Mouse (Mus musculus) ES-E14 (cell line): ENCODE measurements at regions not wholly inside any gene's neighbourhood (a gene's known extent, or its start where the extent isn't known, plus 50 kb on each side); places are given as distances from the start of the nearest gene placed in this dataset.

Experiments used
- DNase-seq: peaks from one replicate; pipeline ENCODE4 v3.0.0-alpha.2; 2013; ENCODE audit warnings: low read depth, low spot score
- H3K27ac ChIP-seq: 2 replicates; pipeline ENCODE4 v1.5.1; 2012; ENCODE audit warnings: low read depth, mild to moderate bottlenecking, low read length, moderate library complexity, mixed read lengths; ENCODE audit not compliant: poor library complexity, insufficient read depth, severe bottlenecking
- H3K36me3 ChIP-seq: 2 replicates; pipeline ENCODE4 v1.6.1; 2012; ENCODE audit warnings: mild to moderate bottlenecking, low read length, moderate library complexity, mixed read lengths; ENCODE audit not compliant: control insufficient read depth, poor library complexity, insufficient read depth, severe bottlenecking
- H3K4me1 ChIP-seq, 2 experiments: fragments of 150-350 bp in 1 of 2; sonication (generic) in 1 of 2; 2 replicates each; pipeline ENCODE4 v1.6.1; 2012; ENCODE audit warnings: low read length in 2 of 2, mild to moderate bottlenecking in 1 of 2, mixed read lengths in 1 of 2; ENCODE audit not compliant: control insufficient read depth in 2 of 2, insufficient read depth in 2 of 2, poor library complexity in 1 of 2
- H3K4me3 ChIP-seq, 2 experiments: fragments of 150-350 bp in 1 of 2; sonication (generic) in 1 of 2; 2 replicates each; pipeline ENCODE4 v1.5.1; 2012; ENCODE audit warnings: low read length in 2 of 2, low read depth in 1 of 2, mild to moderate bottlenecking in 1 of 2, mixed read lengths in 1 of 2; ENCODE audit not compliant: insufficient read depth in 1 of 2, poor library complexity in 1 of 2, severe bottlenecking in 1 of 2
- H3K9ac ChIP-seq: 2 replicates; pipeline ENCODE4 v1.6.1; 2012; ENCODE audit warnings: low read depth, mild to moderate bottlenecking, low read length, mixed read lengths; ENCODE audit not compliant: poor library complexity, insufficient read depth, severe bottlenecking
- H3K9me3 ChIP-seq: fragments of 150-350 bp; sonication (generic); 2 replicates; pipeline ENCODE4 v1.6.1; 2012; ENCODE audit warnings: low read depth, mild to moderate bottlenecking, low read length; ENCODE audit not compliant: control insufficient read depth, insufficient read depth
- CHD2 ChIP-seq: IDR thresholded peaks from 2 replicates; pipeline ENCODE4 v1.6.1; 2014; ENCODE audit warnings: mild to moderate bottlenecking, low read depth, low read length, inconsistent platforms
- HCFC1 ChIP-seq: IDR thresholded peaks from 2 replicates; pipeline ENCODE4 v1.6.1; 2012; ENCODE audit warnings: low read length, inconsistent platforms, borderline replicate concordance; ENCODE audit not compliant: insufficient read depth
- MAFK ChIP-seq: IDR thresholded peaks from 2 replicates; pipeline ENCODE4 v1.6.1; 2014; ENCODE audit warnings: mild to moderate bottlenecking, low read depth, low read length, inconsistent platforms; ENCODE audit not compliant: insufficient read depth
- ZC3H11A ChIP-seq: IDR thresholded peaks from 2 replicates; pipeline ENCODE4 v1.6.1; 2012; ENCODE audit warnings: low read depth, mild to moderate bottlenecking, inconsistent platforms, low read length, borderline replicate concordance
- ZNF384 ChIP-seq: IDR thresholded peaks from 2 replicates; pipeline ENCODE4 v1.6.1; 2012; ENCODE audit warnings: low read depth, low read length, inconsistent platforms
- in situ Hi-C, 2 experiments: fragments of 600-800 bp; cut with MboI; formaldehyde crosslinking; loops; one replicate each; pipeline ENCODE4 v1.15.1; 2025; ENCODE audit warnings: low sequenced_read_pairs in 2 of 2, inconsistent platforms in 1 of 2; ENCODE audit not compliant: unreplicated experiment in 2 of 2

DNA sequence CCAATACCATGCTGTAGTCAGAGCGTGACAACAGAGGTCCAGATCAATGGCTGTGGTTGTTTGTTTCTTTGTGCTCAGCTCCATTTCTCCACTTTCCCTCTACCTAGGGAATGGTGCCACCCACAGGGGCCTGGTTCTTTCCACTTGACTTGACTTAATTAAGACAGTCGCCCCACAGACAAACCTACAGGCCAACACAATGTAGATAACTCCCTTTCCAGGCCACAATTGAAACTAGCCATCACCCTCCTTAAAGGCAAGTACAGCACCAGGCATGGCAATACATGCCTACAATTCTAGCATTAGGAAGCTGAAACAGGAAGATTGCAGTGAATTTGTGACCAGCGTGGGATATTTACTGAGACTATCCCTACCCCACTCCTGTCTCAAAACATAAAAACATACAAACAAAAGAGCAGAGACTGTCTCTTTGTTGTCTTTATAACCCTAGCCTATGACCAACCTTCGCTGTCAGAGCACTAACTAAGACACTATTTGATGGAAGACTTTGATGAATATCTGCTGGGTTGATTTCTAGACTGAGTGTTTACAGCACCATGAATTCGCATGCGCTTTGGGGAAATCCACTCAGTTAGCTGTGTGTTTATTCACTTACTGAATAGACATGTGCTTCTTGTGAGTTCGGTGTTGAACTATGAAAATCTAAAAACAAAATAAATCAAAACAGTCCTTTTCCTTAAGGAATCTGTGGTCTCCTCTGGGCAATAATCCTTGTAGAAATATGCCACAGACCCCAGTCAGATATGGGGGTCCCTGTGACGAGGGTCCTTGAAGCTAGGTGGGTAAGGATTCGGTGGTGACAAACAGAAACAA is 116.7 kb upstream of the Cpm start:
- DNase-seq: no peak
- H3K36me3 ChIP-seq: no peaks in the 10 kb centered on the region
- in situ Hi-C loops: no loop called here
- H3K4me1 ChIP-seq: no peaks in the 10 kb centered on the region
- no peak overlapping the region for H3K4me3 ChIP-seq
- TF ChIP-seq MAFK: no peak
- no peak for TF ChIP-seq CHD2
- no peak for TF ChIP-seq HCFC1
- no peak for TF ChIP-seq ZC3H11A
- no peak for TF ChIP-seq ZNF384
- H3K27ac ChIP-seq: no peak overlapping the region
- H3K9ac ChIP-seq: no peak overlapping the region
- H3K9me3 ChIP-seq: no peaks in the 10 kb centered on the region

GRCm38 (mm10) chr10:117511483-117512406 is 117.6 kb upstream of the Cpm start:
- in situ Hi-C loops: no loop called here
- TF ChIP-seq CHD2 (no peak), HCFC1 (no peak), MAFK (no peak), ZNF384 (no peak), ZC3H11A (no peak)

GRCm38 (mm10) chr10:117510529-117511482 is 118.5 kb upstream of the Cpm start:
- DNase-seq: no peak
- in situ Hi-C loops: no loop called here

More at GRCm38 (mm10) chr10:117511483-117512406, 117.6 kb upstream of the Cpm start:
- H3K27ac ChIP-seq: no peak overlapping the region
- no peak overlapping the region for H3K4me3 ChIP-seq
- no peak for DNase-seq
- no peaks in the 10 kb centered on the region for H3K9me3 ChIP-seq
- no peak overlapping the region for H3K9ac ChIP-seq
- no peaks in the 10 kb centered on the region for H3K4me1 ChIP-seq
- H3K36me3 ChIP-seq: no peaks in the 10 kb centered on the region

DNA sequence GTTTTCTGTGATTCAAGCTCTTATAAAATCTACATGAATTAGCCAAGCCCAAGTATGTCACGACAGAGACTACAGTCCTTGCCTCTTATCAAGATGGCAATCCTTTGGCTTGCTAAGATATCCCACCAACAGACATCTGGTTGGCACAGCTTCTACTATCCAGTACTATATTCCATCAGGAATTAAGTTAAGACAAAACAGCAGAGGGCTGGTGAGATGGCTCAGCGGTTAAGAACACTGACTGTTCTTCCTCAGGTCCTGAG is 119.1 kb upstream of the Cpm start:
- TF ChIP-seq CHD2 (no peak), ZNF384 (no peak), HCFC1 (no peak), MAFK (no peak), ZC3H11A (no peak)
- no peaks in the 10 kb centered on the region for H3K4me1 ChIP-seq
- H3K27ac ChIP-seq: no peak overlapping the region
- in situ Hi-C loops: no loop called here
- H3K9me3 ChIP-seq: no peaks in the 10 kb centered on the region
- no peak overlapping the region for H3K9ac ChIP-seq
- no peak for DNase-seq
- H3K4me3 ChIP-seq: no peak overlapping the region
- H3K36me3 ChIP-seq: no peaks in the 10 kb centered on the region

More at GRCm38 (mm10) chr10:117510529-117511482, 118.5 kb upstream of the Cpm start:
- no peak overlapping the region for H3K27ac ChIP-seq
- H3K36me3 ChIP-seq: no peaks in the 10 kb centered on the region
- no peaks in the 10 kb centered on the region for H3K4me1 ChIP-seq
- H3K9me3 ChIP-seq: no peaks in the 10 kb centered on the region
- no peak for TF ChIP-seq ZNF384
- TF ChIP-seq MAFK: no peak
- no peak for TF ChIP-seq CHD2
- TF ChIP-seq ZC3H11A: no peak
- TF ChIP-seq HCFC1: no peak
- no peak overlapping the region for H3K9ac ChIP-seq
- H3K4me3 ChIP-seq: no peak overlapping the region
